Mouse (Mus musculus) heart, postnatal 4 days (tissue): ENCODE data around the gene Olfr788. TPM values are rescaled to one million over a fixed set of nuclear protein-coding genes. Genes with fewer than 3 reads are reported as not detected.

Experiments
- DNase-seq: peaks from one replicate; pipeline ENCODE4 v3.0.0; 2021
- total RNA-seq, 2 experiments: library from RNA; stranded (reverse); gene quantifications; 2 replicates each; pipeline ENCODE4 v1.2.3; 2021

Gene Olfr788
- total RNA-seq, result not detected

DNA sequence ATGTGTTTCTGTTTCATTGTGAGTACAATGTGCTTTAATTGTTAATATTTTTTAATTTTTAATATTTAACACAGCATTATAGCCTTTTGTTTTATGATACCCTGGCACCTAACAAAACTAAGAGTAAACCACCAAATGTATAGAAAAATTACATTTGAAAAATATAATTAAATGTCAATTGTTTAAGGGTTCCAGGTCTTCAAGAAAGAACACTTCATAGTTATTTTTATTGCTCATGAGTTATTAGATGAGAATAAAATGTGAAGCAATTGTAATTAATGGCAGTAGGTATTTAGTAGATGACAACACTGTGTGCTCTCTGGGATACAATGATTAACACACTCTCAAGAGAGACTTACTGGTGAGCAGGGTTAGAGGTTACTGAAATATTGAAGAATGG, at the start of gene Olfr788:
Olfr788 (plus strand) TSS at position 301 of the 400 bp plus-strand sequence.
- no peak for DNase-seq

DNA sequence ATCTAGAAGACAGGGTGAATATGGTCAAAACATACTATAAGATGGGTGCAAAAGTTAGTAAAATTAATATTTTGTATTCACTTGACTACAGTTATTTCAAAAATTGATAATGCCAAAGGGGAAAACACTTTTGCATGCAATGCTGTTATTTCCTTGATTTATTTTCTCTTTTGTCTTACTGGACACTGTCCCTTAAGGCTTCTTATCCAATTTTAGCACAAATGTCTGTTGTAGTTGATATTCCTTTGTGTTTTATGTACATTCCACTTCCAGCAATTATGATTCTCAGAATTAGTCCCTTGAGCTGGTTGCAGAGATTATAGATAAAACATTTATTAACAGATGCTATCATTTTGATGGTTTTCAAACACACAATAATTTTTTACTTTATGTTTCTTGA, 43.8 kb upstream of the Olfr788 start, which contains the start of gene Olfr786:
Olfr786 (plus strand) TSS at position 301 of the 400 bp plus-strand sequence.
- DNase-seq, result no peak

DNA sequence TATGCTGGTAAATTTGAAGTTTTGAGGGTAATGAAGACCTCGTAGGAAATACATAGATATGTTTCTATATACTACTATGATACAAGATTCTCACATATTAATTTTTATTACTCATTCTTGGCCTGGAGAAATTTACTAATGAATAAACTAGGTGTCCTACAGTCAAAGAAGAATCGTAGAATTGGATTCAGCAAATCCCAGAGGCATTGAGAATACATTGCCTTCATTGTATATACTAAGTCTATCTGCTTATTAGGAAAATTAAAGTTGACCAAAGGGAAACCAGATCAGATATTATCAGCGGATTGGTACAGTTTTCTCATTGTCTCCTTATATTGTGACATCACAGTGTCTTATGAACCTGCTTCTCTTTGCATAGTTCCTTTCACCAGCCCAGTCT, 9.2 kb upstream of the Olfr788 start, which contains the start of gene Olfr787:
Olfr787 (plus strand) TSS at position 301 of the 400 bp plus-strand sequence.
- no peak for DNase-seq

DNA sequence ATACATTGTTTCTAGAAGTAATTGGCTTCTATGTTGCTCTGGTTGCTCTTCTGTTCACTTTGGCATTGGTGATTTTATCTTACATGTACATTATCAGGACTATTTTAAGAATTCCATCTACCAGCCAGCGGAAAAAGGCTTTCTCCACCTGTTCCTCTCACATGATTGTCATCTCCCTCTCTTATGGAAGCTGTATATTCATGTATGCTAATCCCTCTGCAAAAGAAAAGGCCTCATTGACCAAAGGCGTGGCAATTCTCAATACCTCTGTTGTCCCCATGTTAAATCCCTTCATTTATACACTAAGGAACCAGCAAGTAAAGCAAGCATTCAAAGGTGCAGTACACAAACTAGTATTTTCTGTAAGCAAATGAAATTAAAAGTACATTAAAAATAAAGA, 2.5 kb downstream of the Olfr788 start:
- DNase-seq, result no peak

DNA sequence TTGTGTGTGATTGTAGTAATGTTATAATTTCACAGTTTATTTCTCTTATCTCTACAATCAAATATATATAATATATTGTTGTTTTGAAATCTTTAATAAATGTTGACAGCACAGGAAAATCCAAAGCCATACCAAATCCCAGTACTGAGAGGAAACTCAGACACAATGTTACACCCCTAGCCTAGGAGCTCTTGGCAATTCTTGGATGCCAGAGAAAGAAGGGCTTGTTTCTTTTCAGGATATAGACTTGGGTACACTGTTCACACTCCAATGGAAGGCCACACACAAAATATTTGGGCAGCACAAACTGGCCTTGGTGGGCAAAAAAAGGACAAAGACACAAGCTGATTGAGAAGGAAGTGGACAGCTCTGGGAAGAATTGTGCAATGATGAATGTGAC, 2.9 kb downstream of the Olfr788 start:
- DNase-seq, result no peak

DNA sequence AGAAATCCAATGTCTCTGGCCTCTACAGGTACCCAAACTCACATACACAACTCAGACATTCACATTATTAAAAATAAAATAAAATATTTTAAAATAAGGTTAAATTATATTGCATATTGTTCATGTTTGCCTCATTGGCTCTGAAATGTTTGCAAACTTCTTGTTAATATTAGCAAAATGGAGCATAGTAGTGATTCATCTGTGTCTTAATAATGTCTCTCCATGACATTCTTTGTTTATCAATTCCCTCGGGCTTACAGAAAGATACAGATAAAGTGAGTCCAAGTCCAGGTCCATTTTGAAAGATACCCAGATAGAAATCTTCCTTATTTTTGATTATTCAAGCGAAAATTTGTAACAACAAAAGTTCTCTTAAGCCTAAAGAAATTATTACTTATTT, 13.7 kb downstream of the Olfr788 start, which contains the start of gene Olfr789:
Olfr789 (plus strand) TSS at position 301 of the 400 bp plus-strand sequence.
- no peak for DNase-seq

- DNase-seq, result no peak
Measured at GRCm38 (mm10) chr10:129490101-129490500, 19.3 kb downstream of the Olfr788 start.

DNA sequence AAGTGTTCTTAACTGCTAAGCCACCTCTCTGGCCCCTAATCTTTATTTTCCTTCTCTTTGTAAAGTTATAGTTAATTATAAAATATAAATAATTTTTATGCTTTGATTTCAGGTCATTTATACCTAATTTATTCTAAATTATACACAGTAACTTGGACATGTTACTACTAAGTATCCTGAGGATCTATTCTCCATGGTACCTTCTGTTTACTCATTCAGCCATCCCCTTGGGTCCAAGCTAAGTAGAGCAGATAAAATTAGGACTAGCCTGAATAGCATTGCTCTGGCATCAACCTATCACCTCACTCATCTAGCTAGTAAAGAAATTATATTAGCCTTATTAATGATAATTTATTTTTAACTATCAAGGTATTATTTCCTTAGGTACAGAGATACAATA, 27.4 kb downstream of the Olfr788 start, which contains the start of gene Olfr790:
Olfr790 (plus strand) TSS at position 301 of the 400 bp plus-strand sequence.
- DNase-seq, result no peak

DNA sequence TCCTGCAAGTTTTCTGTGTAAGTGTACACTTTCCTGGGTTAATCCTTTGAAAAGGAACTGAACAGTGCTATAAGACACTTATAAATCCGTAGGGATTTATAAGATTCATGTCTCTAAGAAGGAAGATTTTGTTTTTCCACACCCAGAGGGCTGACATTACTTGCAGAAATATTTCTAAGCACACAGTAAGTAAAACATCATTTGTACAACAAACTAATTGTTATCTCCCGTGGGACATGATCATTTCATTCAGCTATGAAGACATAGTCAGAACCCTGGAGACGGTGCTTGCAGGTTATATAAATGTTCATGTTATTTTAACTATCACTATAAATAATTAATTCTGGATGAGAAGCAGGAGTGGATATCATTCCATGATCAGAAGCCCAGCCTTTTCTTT, 50.7 kb downstream of the Olfr788 start, which contains the start of gene Olfr791:
Olfr791 (plus strand) TSS at position 301 of the 400 bp plus-strand sequence.
- no peak for DNase-seq

Other genes with a start within 250 kb of the Olfr788 start
- gene Olfr774, start 234.8 kb upstream of the Olfr788 start, total RNA-seq, result not detected
- gene Olfr775, start 222.6 kb upstream of the Olfr788 start, total RNA-seq, result not detected
- gene Olfr776, start 211.9 kb upstream of the Olfr788 start, total RNA-seq, result not detected
- not detected for gene Olfr777, start 199.5 kb upstream of the Olfr788 start, total RNA-seq
- not detected for gene Olfr780, start 152.9 kb upstream of the Olfr788 start, total RNA-seq
- gene Olfr781, start 142.1 kb upstream of the Olfr788 start, total RNA-seq, result not detected
- not detected for gene Olfr782, start 122.1 kb upstream of the Olfr788 start, total RNA-seq
- gene Olfr784, start 86.9 kb upstream of the Olfr788 start, total RNA-seq, result not detected
- gene Olfr785, start 65.6 kb upstream of the Olfr788 start, total RNA-seq, result not detected
- not detected for gene Olfr786, start 43.7 kb upstream of the Olfr788 start, total RNA-seq
- not detected for gene Olfr787, start 9.1 kb upstream of the Olfr788 start, total RNA-seq
- gene Olfr789, start 13.8 kb downstream of the Olfr788 start, total RNA-seq, result not detected
- gene Olfr790, start 27.5 kb downstream of the Olfr788 start, total RNA-seq, result not detected
- gene Olfr791, start 50.8 kb downstream of the Olfr788 start, total RNA-seq, result not detected
- not detected for gene Olfr792, start 68.2 kb downstream of the Olfr788 start, total RNA-seq
- not detected for gene Olfr794, start 96.7 kb downstream of the Olfr788 start, total RNA-seq
- not detected for gene Olfr796, start 141.6 kb downstream of the Olfr788 start, total RNA-seq
- not detected for gene Olfr798, start 156.9 kb downstream of the Olfr788 start, total RNA-seq
- gene Olfr799, start 166.5 kb downstream of the Olfr788 start, total RNA-seq, result not detected
- not detected for gene Olfr800, start 186.7 kb downstream of the Olfr788 start, total RNA-seq
- not detected for gene Olfr801, start 202.9 kb downstream of the Olfr788 start, total RNA-seq
- not detected for gene Olfr802, start 217.2 kb downstream of the Olfr788 start, total RNA-seq
- not detected for gene Olfr803, start 223.3 kb downstream of the Olfr788 start, total RNA-seq
- gene Olfr804, start 232.2 kb downstream of the Olfr788 start, total RNA-seq, result not detected